Mouse (Mus musculus): ENCODE data around the gene Trpm8. TPM values are rescaled to one million over a fixed set of nuclear protein-coding genes. Genes with fewer than 3 reads are reported as not detected.
A peak's percentile ranks its signal among the peaks of the same experiment; 100 is the strongest.

Gene Trpm8
- polyA plus RNA-seq, 1 experiment from 2014 or later, result not detected

DNA sequence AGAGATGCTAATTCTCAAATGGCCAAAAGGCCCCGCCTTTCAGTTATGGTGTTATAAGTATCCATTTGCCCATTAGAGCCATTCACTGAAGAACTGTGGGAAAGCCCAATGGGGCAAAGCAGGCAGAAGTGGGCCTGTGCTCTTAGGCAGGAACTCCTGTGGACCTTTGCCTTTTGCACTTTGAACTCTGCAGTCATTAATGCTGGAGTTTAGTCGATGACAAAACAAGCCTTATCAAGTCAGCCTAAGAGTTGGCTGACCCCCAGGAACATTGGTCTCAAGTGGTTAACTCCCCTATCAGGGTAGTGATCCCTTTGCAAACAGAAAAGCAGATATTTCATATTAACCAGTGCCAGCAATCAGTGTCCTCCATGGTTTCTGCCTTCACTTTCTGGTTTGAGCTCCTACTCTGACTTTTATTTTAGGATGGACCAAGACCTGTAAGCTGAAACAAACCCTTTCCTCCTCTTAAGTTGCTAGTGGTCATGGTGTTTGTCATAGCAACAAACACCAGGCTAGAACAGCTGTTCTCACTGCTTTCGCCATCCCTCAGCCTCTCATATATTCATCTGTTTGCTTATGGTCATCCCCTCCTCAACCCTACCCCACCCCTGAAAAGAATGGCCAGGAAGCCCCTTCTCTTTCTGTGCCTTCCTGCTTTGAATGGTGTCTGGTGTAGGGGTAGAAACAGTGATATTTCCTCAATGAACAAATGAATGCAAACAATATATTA is 10.8 kb downstream of the Trpm8 start:
- H3K27ac ChIP-seq (ENCODE audit: low read depth, low read length), result no peak overlapping the region
- no peaks in the 10 kb centered on the region for H3K4me1 ChIP-seq (replicated peaks; ENCODE audit: control insufficient read depth, insufficient read depth, low read length)
- no peak for DNase-seq (ENCODE audit: low spot score)
- no peak overlapping the region for H3K4me3 ChIP-seq (ENCODE audit: low read depth, low read length)
- 44% methylated on average over 3 of the region's 3 CpGs for WGBS
- H3K9ac ChIP-seq (ENCODE audit: low read length), result no peak overlapping the region
- H3K36me3 ChIP-seq (ENCODE audit: control insufficient read depth, insufficient read depth, low read length), result no peaks in the 10 kb centered on the region
- no peaks in the 10 kb centered on the region for H3K27me3 ChIP-seq (ENCODE audit: control insufficient read depth, insufficient read depth, low read length)
- no peak for ATAC-seq (replicated peaks; ENCODE audit: low FRiP score)
- H3K9me3 ChIP-seq (ENCODE audit: control insufficient read depth, low read length), result peaks cover 77% of the 10 kb centered on the region
- no peak overlapping the region for H3K4me2 ChIP-seq (ENCODE audit: low read depth, low read length, severe bottlenecking)

DNA sequence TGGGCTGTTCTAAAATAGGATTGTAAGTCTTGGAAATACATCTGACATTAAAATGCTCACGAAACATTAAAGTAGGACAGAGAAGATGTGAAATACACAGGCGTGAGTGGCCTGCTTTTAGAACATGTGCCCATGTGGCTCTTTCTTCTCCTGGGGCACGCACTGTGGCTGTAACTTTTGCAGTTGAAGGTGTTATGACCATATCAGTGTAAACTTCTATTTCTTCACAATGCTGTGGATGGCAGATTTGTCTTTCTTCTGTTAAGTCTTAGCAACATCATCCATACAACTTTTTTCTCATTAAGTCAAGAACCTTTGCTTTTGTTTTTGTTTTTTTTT is 11.3 kb downstream of the Trpm8 start:
- Histone ChIP-seq H3K9me3 (ENCODE audit: control insufficient read depth, low read length) (peaks cover 73% of the 10 kb centered on the region), H3K36me3 (ENCODE audit: control insufficient read depth, insufficient read depth, low read length) (no peaks in the 10 kb centered on the region), H3K4me2 (ENCODE audit: low read depth, low read length, severe bottlenecking) (no peak overlapping the region), H3K9ac (ENCODE audit: low read length) (no peak overlapping the region), H3K27me3 (ENCODE audit: control insufficient read depth, insufficient read depth, low read length) (no peaks in the 10 kb centered on the region), H3K4me1 (replicated peaks; ENCODE audit: control insufficient read depth, insufficient read depth, low read length) (no peaks in the 10 kb centered on the region), H3K27ac (ENCODE audit: low read depth, low read length) (no peak overlapping the region), H3K4me3 (ENCODE audit: low read depth, low read length) (no peak overlapping the region)
- DNase-seq (ENCODE audit: low spot score) (no peak), ATAC-seq (replicated peaks; ENCODE audit: low FRiP score) (no peak)
- WGBS, result 80% methylated on average over 3 of the region's 3 CpGs

DNA sequence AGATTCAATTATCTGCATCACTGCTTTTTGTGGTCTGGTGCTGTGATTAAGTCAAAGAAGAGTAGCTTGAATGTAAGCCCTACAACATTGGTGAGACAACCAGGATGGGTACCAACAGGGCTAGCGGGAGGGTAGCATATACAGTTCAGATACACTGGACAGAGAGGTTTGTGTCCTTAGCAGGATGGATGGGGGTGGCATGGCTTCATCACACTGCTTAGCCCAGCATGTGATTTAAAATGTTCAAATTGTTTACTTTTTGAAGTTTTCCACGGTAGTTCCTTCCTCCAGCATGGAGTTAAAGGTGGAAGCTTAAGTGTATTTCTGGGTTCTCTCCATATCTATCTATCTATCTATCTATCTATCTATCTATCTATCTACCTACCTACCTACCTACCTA is 11.7 kb downstream of the Trpm8 start:
- DNase-seq (ENCODE audit: low spot score) (no peak), ATAC-seq (replicated peaks; ENCODE audit: low FRiP score) (no peak)
- no peaks in the 10 kb centered on the region for H3K27me3 ChIP-seq (ENCODE audit: control insufficient read depth, insufficient read depth, low read length)
- no peak overlapping the region for H3K4me3 ChIP-seq (ENCODE audit: low read depth, low read length)
- no peak overlapping the region for H3K9ac ChIP-seq (ENCODE audit: low read length)
- H3K4me1 ChIP-seq (replicated peaks; ENCODE audit: control insufficient read depth, insufficient read depth, low read length), result no peaks in the 10 kb centered on the region
- H3K9me3 ChIP-seq (ENCODE audit: control insufficient read depth, low read length), result peaks cover 69% of the 10 kb centered on the region
- no peaks in the 10 kb centered on the region for H3K36me3 ChIP-seq (ENCODE audit: control insufficient read depth, insufficient read depth, low read length)
- 51% methylated on average over 2 of the region's 2 CpGs for WGBS
- H3K27ac ChIP-seq (ENCODE audit: low read depth, low read length), result no peak overlapping the region
- no peak overlapping the region for H3K4me2 ChIP-seq (ENCODE audit: low read depth, low read length, severe bottlenecking)

DNA sequence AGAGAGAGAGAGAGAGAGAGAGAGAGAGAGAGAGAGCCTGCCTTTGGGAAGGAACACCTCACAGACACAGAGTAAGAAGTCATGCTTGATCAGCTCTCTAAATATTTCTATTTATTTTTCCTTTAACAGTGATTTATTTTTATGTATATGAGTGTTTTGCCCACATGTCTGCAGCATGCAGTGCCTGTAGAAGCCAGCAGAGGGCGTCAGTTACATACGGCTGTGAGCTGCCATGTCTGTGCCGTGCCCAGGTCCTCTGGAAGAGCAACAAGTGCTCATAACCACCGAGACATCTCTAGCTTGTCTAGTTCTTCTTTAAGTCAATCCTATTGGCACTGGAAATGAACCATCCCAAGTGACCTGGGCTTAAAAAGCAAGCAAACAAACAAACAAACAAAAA is 12.5 kb downstream of the Trpm8 start:
- Histone ChIP-seq H3K27ac (ENCODE audit: low read depth, low read length) (no peak overlapping the region), H3K4me2 (ENCODE audit: low read depth, low read length, severe bottlenecking) (no peak overlapping the region), H3K4me3 (ENCODE audit: low read depth, low read length) (no peak overlapping the region), H3K9ac (ENCODE audit: low read length) (no peak overlapping the region), H3K36me3 (ENCODE audit: control insufficient read depth, insufficient read depth, low read length) (no peaks in the 10 kb centered on the region), H3K4me1 (replicated peaks; ENCODE audit: control insufficient read depth, insufficient read depth, low read length) (no peaks in the 10 kb centered on the region), H3K27me3 (ENCODE audit: control insufficient read depth, insufficient read depth, low read length) (no peaks in the 10 kb centered on the region), H3K9me3 (ENCODE audit: control insufficient read depth, low read length) (peaks cover 64% of the 10 kb centered on the region)
- ATAC-seq (replicated peaks; ENCODE audit: low FRiP score) (no peak), DNase-seq (ENCODE audit: low spot score) (peak; percentile 82)
- 42% methylated on average over 4 of the region's 4 CpGs for WGBS

DNA sequence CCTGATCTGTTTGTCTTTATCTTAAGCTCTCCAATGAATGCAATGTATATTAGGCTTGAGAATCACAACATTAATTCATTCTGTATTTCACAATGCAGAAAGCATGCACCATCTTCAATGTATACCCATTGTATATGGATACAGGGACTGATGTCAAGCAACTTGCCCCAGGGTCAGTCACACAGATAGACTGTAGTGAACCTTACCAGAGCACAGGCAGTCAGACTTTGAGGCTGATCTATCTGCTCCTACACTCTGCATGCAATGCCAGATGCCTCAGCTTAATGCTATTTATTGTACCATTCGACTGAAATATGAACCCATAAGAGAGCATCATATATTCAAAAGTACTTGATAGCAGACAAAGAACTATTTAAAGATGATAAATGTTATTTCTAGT is 13.1 kb downstream of the Trpm8 start:
- WGBS, result 72% methylated on average over 1 of the region's 1 CpGs
- no peak for DNase-seq (ENCODE audit: low spot score)
- H3K9me3 ChIP-seq (ENCODE audit: control insufficient read depth, low read length), result peaks cover 62% of the 10 kb centered on the region
- no peak for ATAC-seq (replicated peaks; ENCODE audit: low FRiP score)
- no peaks in the 10 kb centered on the region for H3K36me3 ChIP-seq (ENCODE audit: control insufficient read depth, insufficient read depth, low read length)
- H3K4me2 ChIP-seq (ENCODE audit: low read depth, low read length, severe bottlenecking), result no peak overlapping the region
- no peaks in the 10 kb centered on the region for H3K27me3 ChIP-seq (ENCODE audit: control insufficient read depth, insufficient read depth, low read length)
- H3K4me1 ChIP-seq (replicated peaks; ENCODE audit: control insufficient read depth, insufficient read depth, low read length), result no peaks in the 10 kb centered on the region
- no peak overlapping the region for H3K9ac ChIP-seq (ENCODE audit: low read length)
- no peak overlapping the region for H3K4me3 ChIP-seq (ENCODE audit: low read depth, low read length)
- no peak overlapping the region for H3K27ac ChIP-seq (ENCODE audit: low read depth, low read length)

DNA sequence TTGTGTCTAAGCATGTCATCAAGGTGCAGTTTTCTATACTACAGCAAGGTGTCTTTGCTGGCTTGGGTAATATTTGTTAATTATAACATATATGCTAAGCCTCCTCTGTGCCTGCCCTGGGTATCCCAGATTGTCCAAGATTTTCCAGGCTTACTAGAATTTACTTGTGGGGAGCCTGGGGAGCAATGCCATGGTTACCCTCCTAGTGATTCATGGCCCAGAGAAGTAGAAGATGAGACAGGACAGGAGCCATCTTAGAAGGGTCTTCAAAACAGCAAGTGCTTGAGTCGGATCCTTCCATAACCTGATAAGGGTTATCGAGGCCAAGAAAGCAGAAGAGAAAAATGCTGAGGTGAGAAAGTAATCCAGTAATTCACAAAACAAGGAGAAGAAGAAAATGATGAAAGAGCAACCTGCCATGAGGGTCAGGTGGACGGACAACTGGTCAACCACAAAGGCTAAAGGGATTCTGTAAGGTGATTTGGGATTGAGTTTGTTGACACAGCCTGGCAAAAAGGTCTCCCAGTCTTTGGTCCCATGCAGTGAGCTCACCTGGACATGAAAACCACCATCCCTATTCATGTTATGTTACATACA is 14.0 kb downstream of the Trpm8 start:
- DNase-seq (ENCODE audit: low spot score) (no peak), ATAC-seq (replicated peaks; ENCODE audit: low FRiP score) (no peak)
- 63% methylated on average over 3 of the region's 3 CpGs for WGBS

DNA sequence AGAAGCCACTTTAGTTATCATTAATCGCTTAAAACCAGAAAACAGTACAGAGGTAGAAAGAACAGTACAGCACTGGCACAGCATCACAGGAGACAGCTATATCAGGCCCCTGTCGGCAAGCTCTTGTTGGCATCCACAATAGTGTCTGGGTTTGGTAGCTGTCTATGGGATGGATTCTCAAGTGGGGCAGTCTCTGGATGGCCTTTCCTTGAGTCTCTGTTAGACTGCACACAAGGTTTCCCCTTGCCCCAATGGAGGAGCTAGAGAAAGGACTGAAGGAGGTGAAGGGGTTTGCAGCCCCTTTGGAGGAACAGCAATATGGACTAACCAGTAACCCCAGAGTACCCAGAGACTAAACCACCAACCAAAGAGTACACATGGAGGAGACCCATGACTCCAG is 14.6 kb downstream of the Trpm8 start:
- ATAC-seq (replicated peaks; ENCODE audit: low FRiP score), result no peak
- no peak for DNase-seq (ENCODE audit: low spot score)
- 54% methylated on average over 2 of the region's 2 CpGs for WGBS
- Histone ChIP-seq H3K9me3 (ENCODE audit: control insufficient read depth, low read length) (peaks cover 56% of the 10 kb centered on the region), H3K4me2 (ENCODE audit: low read depth, low read length, severe bottlenecking) (no peak overlapping the region), H3K9ac (ENCODE audit: low read length) (no peak overlapping the region), H3K4me1 (replicated peaks; ENCODE audit: control insufficient read depth, insufficient read depth, low read length) (no peaks in the 10 kb centered on the region), H3K27ac (ENCODE audit: low read depth, low read length) (no peak overlapping the region), H3K36me3 (ENCODE audit: control insufficient read depth, insufficient read depth, low read length) (no peaks in the 10 kb centered on the region), H3K4me3 (ENCODE audit: low read depth, low read length) (no peak overlapping the region), H3K27me3 (ENCODE audit: control insufficient read depth, insufficient read depth, low read length) (no peaks in the 10 kb centered on the region)

More for the DNA sequence above, 14.0 kb downstream of the Trpm8 start:
- no peak overlapping the region for H3K4me2 ChIP-seq (ENCODE audit: low read depth, low read length, severe bottlenecking)
- H3K27me3 ChIP-seq (ENCODE audit: control insufficient read depth, insufficient read depth, low read length), result no peaks in the 10 kb centered on the region
- peaks cover 61% of the 10 kb centered on the region for H3K9me3 ChIP-seq (ENCODE audit: control insufficient read depth, low read length)
- H3K4me3 ChIP-seq (ENCODE audit: low read depth, low read length), result no peak overlapping the region
- no peak overlapping the region for H3K27ac ChIP-seq (ENCODE audit: low read depth, low read length)
- no peaks in the 10 kb centered on the region for H3K36me3 ChIP-seq (ENCODE audit: control insufficient read depth, insufficient read depth, low read length)
- H3K9ac ChIP-seq (ENCODE audit: low read length), result no peak overlapping the region
- H3K4me1 ChIP-seq (replicated peaks; ENCODE audit: control insufficient read depth, insufficient read depth, low read length), result no peaks in the 10 kb centered on the region

DNA sequence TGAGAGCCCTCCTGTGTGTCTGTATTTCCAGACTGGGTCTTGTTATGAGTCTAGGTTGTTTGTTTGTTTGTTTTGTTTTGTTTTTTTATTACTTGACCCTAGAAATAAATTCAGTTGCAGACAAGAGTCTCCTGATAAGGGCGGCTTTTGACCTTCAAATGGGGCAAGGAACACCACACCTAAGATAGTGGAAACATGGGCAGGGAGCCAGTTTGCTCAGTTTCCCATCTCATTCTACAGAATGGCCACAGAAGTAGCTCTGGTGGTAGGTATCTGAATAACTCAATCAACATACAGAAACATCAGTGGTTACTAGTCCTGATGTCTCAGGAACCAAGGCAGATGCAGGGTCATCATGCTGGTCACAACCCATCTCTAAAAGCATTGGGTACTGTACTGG is 17.2 kb downstream of the Trpm8 start:
- H3K9ac ChIP-seq (ENCODE audit: low read length), result no peak overlapping the region
- no peaks in the 10 kb centered on the region for H3K4me1 ChIP-seq (replicated peaks; ENCODE audit: control insufficient read depth, insufficient read depth, low read length)
- H3K27me3 ChIP-seq (ENCODE audit: control insufficient read depth, insufficient read depth, low read length), result no peaks in the 10 kb centered on the region
- H3K4me2 ChIP-seq (ENCODE audit: low read depth, low read length, severe bottlenecking), result no peak overlapping the region
- no peaks in the 10 kb centered on the region for H3K36me3 ChIP-seq (ENCODE audit: control insufficient read depth, insufficient read depth, low read length)
- no peak for DNase-seq (ENCODE audit: low spot score)
- no peak overlapping the region for H3K4me3 ChIP-seq (ENCODE audit: low read depth, low read length)
- WGBS, result 27% methylated on average over 1 of the region's 1 CpGs
- H3K27ac ChIP-seq (ENCODE audit: low read depth, low read length), result no peak overlapping the region
- no peak for ATAC-seq (replicated peaks; ENCODE audit: low FRiP score)
- peaks cover 60% of the 10 kb centered on the region for H3K9me3 ChIP-seq (ENCODE audit: control insufficient read depth, low read length)

All from forebrain, embryonic 11.5 days (tissue).